Mouse (Mus musculus) adrenal gland, postnatal 4 days (tissue): ENCODE measurements around the gene Zfp462. TPM values are rescaled to one million over a fixed set of nuclear protein-coding genes. Genes with fewer than 3 reads are reported as not detected.
A peak's percentile ranks its signal among the peaks of the same experiment; 100 is the strongest.

Source experiments
- DNase-seq, 2 experiments: peaks; one replicate each; pipeline ENCODE4 v3.0.0; 2021 to 2022; ENCODE audit warnings: low spot score in 2 of 2, mixed read lengths in 2 of 2
- total RNA-seq, 2 experiments: library from RNA; stranded (reverse); gene quantifications; 2 replicates each; pipeline ENCODE4 v1.2.3; 2021

The Zfp462 gene
- total RNA-seq, 2 experiments from 2014 or later = 63.1 to 67.5 TPM

DNA sequence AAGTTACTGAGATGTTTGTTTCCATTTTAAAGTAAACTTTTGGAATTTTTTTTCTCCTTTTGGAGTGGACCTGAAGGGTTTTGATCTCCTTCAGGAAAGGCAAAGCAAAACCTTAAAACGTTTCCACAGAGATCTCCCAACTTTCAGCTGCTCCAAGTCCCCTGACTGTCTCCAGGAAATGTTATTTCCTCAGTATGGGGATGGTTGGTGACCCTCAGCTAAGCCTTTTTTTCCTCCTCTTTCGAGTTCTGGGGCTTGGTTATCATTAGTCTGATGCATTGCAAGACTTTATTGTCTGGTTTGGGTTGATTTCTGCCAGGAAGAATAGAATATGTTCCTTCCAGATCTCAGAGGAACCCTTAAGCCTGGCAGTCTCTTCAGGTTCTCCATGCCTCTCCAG is 5.3 kb downstream of the Zfp462 start:
- DNase-seq = no peak

- no peak for DNase-seq
These were observed 6.0 kb downstream of the Zfp462 start for GRCm38 (mm10) chr4:54950866-54951265.

DNA sequence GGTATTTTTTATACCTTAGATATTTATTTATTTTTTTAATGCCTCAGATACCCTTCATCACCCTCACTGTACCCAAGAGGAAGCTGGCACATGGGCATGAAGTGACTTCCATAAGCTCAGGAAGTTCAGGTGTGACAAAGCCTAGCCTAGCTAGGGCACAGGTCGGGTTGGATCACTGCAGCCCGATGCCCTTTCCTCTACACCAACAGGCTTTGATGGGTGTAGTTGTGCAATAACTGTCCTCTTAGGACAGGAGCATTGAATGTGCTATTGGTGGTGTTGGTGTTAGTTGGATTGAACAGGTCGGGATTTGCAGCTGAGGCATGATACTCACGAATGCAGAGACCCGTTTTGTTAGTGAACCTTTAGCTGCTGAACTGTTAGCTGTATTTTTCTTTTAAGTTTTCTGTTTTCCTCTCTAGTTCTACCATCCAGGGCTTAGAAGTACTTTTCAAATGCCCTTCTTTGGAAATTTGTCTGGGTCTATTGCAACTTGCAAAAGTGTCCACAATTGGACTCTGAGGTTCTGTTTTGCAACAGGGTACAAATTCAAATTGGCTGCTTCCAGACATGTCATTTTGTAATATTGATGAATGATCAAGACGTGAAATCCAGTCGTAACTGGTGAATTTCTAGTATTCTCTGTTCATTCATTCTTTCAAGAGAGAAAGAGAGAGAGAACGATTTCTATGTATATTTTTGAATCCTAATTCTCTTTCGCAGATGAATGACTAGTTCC is 9.0 kb downstream of the Zfp462 start:
- no peak for DNase-seq

- no peak for DNase-seq
These were observed 9.6 kb downstream of the Zfp462 start for GRCm38 (mm10) chr4:54954455-54954854.

GRCm38 (mm10) chr4:54960776-54961175 is 15.9 kb downstream of the Zfp462 start:
- no peak for DNase-seq

- DNase-seq = no peak
These were observed 17.3 kb downstream of the Zfp462 start for GRCm38 (mm10) chr4:54962141-54962540.

GRCm38 (mm10) chr4:54963551-54963950 is 18.7 kb downstream of the Zfp462 start:
- DNase-seq = no peak

GRCm38 (mm10) chr4:54965169-54965695 is 20.4 kb downstream of the Zfp462 start:
- DNase-seq = no peak

DNA sequence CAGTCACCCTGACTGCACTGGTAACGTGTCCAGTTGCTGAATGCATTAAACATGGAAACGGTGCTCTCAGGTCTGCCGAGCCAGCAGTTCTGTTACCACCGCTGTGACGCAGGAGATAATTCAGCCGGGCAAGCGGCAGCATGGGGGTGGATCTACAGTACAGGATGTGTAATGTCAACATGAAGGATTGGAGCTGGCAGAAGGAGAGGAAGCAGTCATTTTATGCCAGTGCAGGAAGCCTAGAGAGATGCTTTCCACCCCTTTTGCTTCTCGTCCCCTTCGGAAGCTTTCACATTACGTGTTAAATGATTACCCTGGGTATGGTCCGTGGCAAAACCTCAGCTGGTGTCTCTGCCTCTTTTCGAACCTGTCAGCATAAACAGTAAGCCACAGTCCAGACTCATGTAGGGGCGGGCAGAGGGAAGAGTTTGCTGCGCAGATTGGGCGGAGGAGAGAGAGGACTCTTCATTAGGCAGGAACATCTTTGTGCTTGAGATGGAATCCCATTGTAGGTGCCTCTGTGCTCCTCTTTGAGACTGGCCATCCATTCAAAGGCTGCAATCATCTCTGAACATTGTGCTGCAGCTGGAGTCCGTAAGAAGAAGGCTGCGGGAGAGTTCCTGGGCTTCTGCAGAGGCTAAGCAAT is 21.4 kb downstream of the Zfp462 start:
- DNase-seq = peak in 1 of 2 experiments; percentile 50

DNA sequence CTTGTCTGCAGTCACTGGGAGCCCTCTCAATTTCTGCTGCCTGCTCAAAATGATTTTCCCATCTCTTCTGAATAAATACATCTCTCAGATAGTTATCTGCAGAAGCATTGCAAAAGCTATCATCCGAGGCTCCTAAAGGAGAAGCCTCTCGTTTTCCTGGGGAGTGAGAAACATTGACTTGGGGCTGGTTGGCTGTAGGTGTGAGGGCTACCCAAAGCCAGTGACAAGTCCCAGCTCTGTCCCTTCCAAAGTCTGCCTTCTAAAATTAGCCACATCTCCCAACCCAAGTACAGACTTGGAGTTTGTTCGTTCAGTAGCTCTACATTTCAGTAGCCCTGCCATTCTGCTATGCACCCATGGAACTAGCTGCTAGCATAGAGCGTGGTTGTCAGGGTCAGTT is 22.3 kb downstream of the Zfp462 start:
- no peak for DNase-seq

DNA sequence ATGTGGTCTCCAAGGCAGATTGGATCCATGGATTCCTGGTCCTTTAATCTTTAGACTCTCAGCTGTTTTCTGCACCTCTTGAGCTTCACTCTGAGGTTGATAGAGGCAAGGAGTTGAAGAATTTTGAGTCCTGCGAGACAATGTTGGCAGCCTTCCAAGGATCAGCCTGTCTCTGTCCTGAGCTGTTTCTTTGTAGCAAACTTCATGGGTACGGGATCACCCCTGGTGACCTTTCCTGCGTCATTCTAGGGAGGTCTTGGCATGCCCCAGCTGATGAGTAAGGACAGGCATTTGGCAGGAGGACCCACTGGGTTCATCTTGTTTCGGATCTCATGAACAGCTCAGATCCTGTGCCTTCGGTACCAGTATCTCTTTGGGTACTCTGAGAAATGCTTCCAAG is 22.9 kb downstream of the Zfp462 start:
- DNase-seq = peak in 1 of 2 experiments; percentile 29

GRCm38 (mm10) chr4:54969671-54970295 is 24.9 kb downstream of the Zfp462 start:
- DNase-seq = no peak

GRCm38 (mm10) chr4:54971386-54971785 is 26.5 kb downstream of the Zfp462 start:
- no peak for DNase-seq

DNA sequence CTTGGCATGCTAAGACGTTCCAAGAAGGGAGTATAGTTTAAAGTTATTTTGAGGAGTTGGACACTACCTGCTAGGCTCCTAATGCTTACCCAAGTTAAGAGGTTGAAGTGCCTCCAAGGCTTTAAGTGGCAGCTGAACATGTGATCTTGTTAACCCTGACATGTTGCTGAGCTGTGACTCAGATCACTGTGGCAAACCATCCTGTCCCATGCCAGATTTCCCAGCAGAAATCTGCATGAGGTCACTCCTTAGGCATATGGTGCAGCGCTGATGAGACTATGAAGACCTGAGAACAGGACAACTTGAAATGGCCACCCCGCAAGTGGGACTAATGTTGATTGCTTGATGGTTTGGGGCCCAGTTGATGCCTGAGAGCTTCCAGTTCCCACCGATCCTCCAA is 27.2 kb downstream of the Zfp462 start:
- DNase-seq = no peak

GRCm38 (mm10) chr4:54972827-54973560 is 28.1 kb downstream of the Zfp462 start:
- DNase-seq = no peak

- DNase-seq = no peak
These were observed 35.1 kb downstream of the Zfp462 start for GRCm38 (mm10) chr4:54979771-54980472.

- DNase-seq = no peak
These were observed 39.7 kb downstream of the Zfp462 start for GRCm38 (mm10) chr4:54984502-54984901.

DNA sequence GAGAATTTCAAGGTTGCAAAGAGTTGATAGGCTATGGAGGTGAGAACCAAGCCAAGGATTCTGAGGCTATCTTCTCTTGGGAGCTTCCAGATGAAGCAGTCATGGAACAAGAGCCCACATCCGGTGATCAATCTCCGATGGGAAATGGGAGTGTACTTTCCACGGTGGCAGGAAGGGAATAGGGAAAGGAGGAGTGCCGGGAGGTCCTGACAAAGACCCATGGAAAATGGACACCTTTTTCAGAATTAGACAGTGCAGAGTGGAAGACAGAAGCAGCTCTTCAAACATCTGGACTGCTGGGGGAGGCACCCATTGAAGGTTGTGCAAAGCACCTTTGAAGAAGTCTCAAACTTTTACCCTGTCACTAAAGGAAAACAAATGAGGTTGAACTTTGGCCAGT is 41.8 kb downstream of the Zfp462 start:
- DNase-seq = no peak

DNA sequence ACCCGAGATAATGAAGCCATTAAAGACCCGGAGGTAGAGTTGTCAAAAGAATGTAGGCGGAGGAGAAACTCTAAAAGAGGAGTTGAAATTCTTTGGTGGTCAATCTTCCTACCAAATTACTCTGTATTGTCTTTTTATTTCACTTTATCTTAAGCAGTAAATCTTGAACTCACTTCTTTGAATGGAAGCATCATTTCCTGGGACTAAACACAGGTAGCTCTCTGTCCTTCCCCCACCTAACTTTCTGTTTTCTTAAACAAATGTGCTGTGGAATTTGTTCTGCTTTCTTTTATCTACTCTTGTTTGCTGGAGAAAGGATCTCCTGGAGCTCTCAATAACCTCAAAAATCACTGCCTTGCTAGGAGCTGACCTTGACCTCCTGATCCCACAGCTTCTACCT is 42.4 kb downstream of the Zfp462 start:
- no peak for DNase-seq

- DNase-seq = no peak
These were observed 43.1 kb downstream of the Zfp462 start for GRCm38 (mm10) chr4:54987926-54988325.

DNA sequence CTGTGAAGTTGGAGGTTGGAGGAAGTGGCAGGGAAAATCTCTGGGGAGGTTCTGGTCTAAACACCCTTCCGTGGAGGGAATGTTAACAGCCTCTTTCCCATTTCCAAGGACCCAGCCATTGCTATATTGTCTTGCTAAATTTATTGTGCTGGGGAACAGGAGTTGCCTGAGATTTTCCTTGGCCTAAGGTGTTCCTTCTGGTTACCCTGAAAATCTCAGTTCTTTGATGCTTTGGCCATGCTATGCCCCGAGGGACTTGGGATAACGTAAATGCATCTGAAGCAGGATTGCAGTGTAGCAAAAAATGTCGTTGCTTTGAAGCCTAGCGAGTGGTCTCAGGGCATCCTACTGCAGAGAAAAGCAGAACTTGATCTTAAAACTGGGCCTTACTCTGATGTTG is 47.1 kb downstream of the Zfp462 start:
- no peak for DNase-seq
